Mouse (Mus musculus) bone marrow, adult 2 months (tissue): ENCODE data around the gene Lsm4.

ENCODE experiments used
- CTCF ChIP-seq: fragments of 200-500 bp; IDR thresholded peaks from 2 replicates; pipeline ENCODE4 v1.5.1; 2011; ENCODE audit warnings: low read length, control low read depth; ENCODE audit not compliant: control insufficient read depth, insufficient read depth
- POLR2A ChIP-seq: fragments of 200-500 bp; IDR thresholded peaks from 2 replicates; pipeline ENCODE4 v1.6.1; 2011; ENCODE audit warnings: low read depth, mild to moderate bottlenecking, control low read depth, low read length, borderline replicate concordance; ENCODE audit not compliant: control insufficient read depth

- TF ChIP-seq CTCF = no peak
- no peak for TF ChIP-seq POLR2A
These were observed 35.2 kb downstream of the Lsm4 start for GRCm38 (mm10) chr8:70708281-70708680.
